Mouse (Mus musculus) gastrocnemius, postnatal 10 days (tissue): ENCODE data around the gene Ror1. TPM values are rescaled to one million over a fixed set of nuclear protein-coding genes. Genes with fewer than 3 reads are reported as not detected.

Experiments
- DNase-seq: peaks from one replicate; pipeline ENCODE4 v3.0.0; 2021; ENCODE audit warnings: mixed read lengths
- total RNA-seq, 2 experiments: library from RNA; stranded (reverse); gene quantifications; 2 replicates each; pipeline ENCODE4 v1.2.3; 2021

The Ror1 gene
- total RNA-seq, 2 experiments from 2014 or later, result 5.4 to 6.3 TPM

- no peak for DNase-seq
These were observed 226.2 kb downstream of the Ror1 start for GRCm38 (mm10) chr4:100321758-100322157.

GRCm38 (mm10) chr4:100324719-100325515 lies 229.3 kb downstream of the Ror1 start:
- DNase-seq, result no peak

GRCm38 (mm10) chr4:100328361-100328970 lies 232.9 kb downstream of the Ror1 start:
- DNase-seq, result no peak

- DNase-seq, result no peak
These were observed 239.6 kb downstream of the Ror1 start for GRCm38 (mm10) chr4:100335168-100335567.

- no peak for DNase-seq
These were observed 252.2 kb downstream of the Ror1 start for GRCm38 (mm10) chr4:100347791-100348190.

- no peak for DNase-seq
These were observed 254.7 kb downstream of the Ror1 start for GRCm38 (mm10) chr4:100350106-100350795.

GRCm38 (mm10) chr4:100351797-100352290 lies 256.3 kb downstream of the Ror1 start:
- no peak for DNase-seq

- DNase-seq, result no peak
These were observed 260.0 kb downstream of the Ror1 start for GRCm38 (mm10) chr4:100355566-100355965.

GRCm38 (mm10) chr4:100357881-100358589 lies 262.4 kb downstream of the Ror1 start:
- DNase-seq, result no peak

GRCm38 (mm10) chr4:100363666-100364065 lies 268.1 kb downstream of the Ror1 start:
- DNase-seq, result no peak

- no peak for DNase-seq
These were observed 273.1 kb downstream of the Ror1 start for GRCm38 (mm10) chr4:100368691-100369090.

- no peak for DNase-seq
These were observed 274.1 kb downstream of the Ror1 start for GRCm38 (mm10) chr4:100369541-100370174.

- DNase-seq, result no peak
These were observed 277.2 kb downstream of the Ror1 start for GRCm38 (mm10) chr4:100372806-100373205.

GRCm38 (mm10) chr4:100373780-100374179 lies 278.2 kb downstream of the Ror1 start:
- DNase-seq, result no peak

- no peak for DNase-seq
These were observed 279.7 kb downstream of the Ror1 start for GRCm38 (mm10) chr4:100375286-100375685.

- DNase-seq, result no peak
These were observed 280.6 kb downstream of the Ror1 start for GRCm38 (mm10) chr4:100376163-100376562.

GRCm38 (mm10) chr4:100377231-100377630 lies 281.6 kb downstream of the Ror1 start:
- DNase-seq, result no peak

GRCm38 (mm10) chr4:100377996-100378395 lies 282.4 kb downstream of the Ror1 start:
- no peak for DNase-seq

- DNase-seq, result no peak
These were observed 286.2 kb downstream of the Ror1 start for GRCm38 (mm10) chr4:100381760-100382159.

- no peak for DNase-seq
These were observed 290.8 kb downstream of the Ror1 start for GRCm38 (mm10) chr4:100386272-100386988.

- no peak for DNase-seq
These were observed 294.8 kb downstream of the Ror1 start for GRCm38 (mm10) chr4:100390436-100390835.
